In genomic region chr4:56008287-56008686, GRCm38 (mm10) we compare ENCODE assay signal across 25 mouse cellular contexts.
A peak's percentile ranks its signal among the peaks of the same experiment; 100 is the strongest.
DNase-seq lines count a peak whose midpoint lies in the region; ATAC-seq and TF ChIP-seq lines count a peak whose summit lies in the region.
"Had no signal": no experiment of that assay in that cellular context is flagged by ENCODE, and none has a peak within 500 bp of the region (broad histone marks: within the 10 kb centered on the region; RNA-seq: fewer than 3 reads in every experiment).

No protein-coding gene starts in this region.

- H3K9ac ChIP-seq in heart, embryonic 12.5 days, result no peak overlapping the region
- H3K9ac ChIP-seq in heart, embryonic 15.5 days, result no peak overlapping the region
- no peak overlapping the region for H3K9ac ChIP-seq in heart, postnatal 0 days (replicated peaks; ENCODE audit: low read depth, low read length)
- H3K9ac ChIP-seq in lung, embryonic 16.5 days (ENCODE audit: low read length), result no peak overlapping the region
- H3K9ac ChIP-seq: embryonic facial prominence, embryonic 12.5 days; forebrain, embryonic 13.5 days had no signal

- no peaks in the 10 kb centered on the region for H3K9me3 ChIP-seq in heart, embryonic 12.5 days (replicated peaks)
- H3K9me3 ChIP-seq in heart, embryonic 10.5 days, result no peaks in the 10 kb centered on the region
- H3K9me3 ChIP-seq in heart, embryonic 15.5 days (replicated peaks), result no peaks in the 10 kb centered on the region
- H3K9me3 ChIP-seq in heart, postnatal 0 days (replicated peaks; ENCODE audit: control insufficient read depth, low read length), result no peaks in the 10 kb centered on the region
- no peaks in the 10 kb centered on the region for H3K9me3 ChIP-seq in lung, embryonic 16.5 days (ENCODE audit: control insufficient read depth, low read length)
- H3K9me3 ChIP-seq: embryonic facial prominence, embryonic 10.5 days; embryonic facial prominence, embryonic 12.5 days; forebrain, embryonic 13.5 days had no signal

- H3K4me2 ChIP-seq in heart, embryonic 12.5 days, result no peak overlapping the region
- no peak overlapping the region for H3K4me2 ChIP-seq in heart, embryonic 15.5 days
- H3K4me2 ChIP-seq in heart, postnatal 0 days (ENCODE audit: low read depth, low read length), result no peak overlapping the region
- no peak overlapping the region for H3K4me2 ChIP-seq in lung, embryonic 16.5 days (ENCODE audit: low read depth, low read length)
- H3K4me2 ChIP-seq: embryonic facial prominence, embryonic 12.5 days; forebrain, embryonic 13.5 days had no signal

- H3K4me1 ChIP-seq in heart, embryonic 12.5 days (replicated peaks), result peaks cover 19% of the 10 kb centered on the region
- no peaks in the 10 kb centered on the region for H3K4me1 ChIP-seq in heart, embryonic 10.5 days
- H3K4me1 ChIP-seq in heart, embryonic 15.5 days (replicated peaks), result peaks cover 8% of the 10 kb centered on the region
- peaks cover 13% of the 10 kb centered on the region for H3K4me1 ChIP-seq in heart, postnatal 0 days (ENCODE audit: control insufficient read depth, insufficient read depth)
- H3K4me1 ChIP-seq in lung, embryonic 16.5 days (replicated peaks; ENCODE audit: control insufficient read depth, insufficient read depth, low read length), result no peaks in the 10 kb centered on the region
- H3K4me1 ChIP-seq: embryonic facial prominence, embryonic 10.5 days; embryonic facial prominence, embryonic 12.5 days; forebrain, embryonic 13.5 days had no signal

- ATAC-seq in heart, embryonic 12.5 days (ENCODE audit: insufficient number of reproducible peaks, low FRiP score), result 0 out of 2 replicates have a peak, but pooled peaks have one; percentile 53
- ATAC-seq in heart, embryonic 15.5 days (replicated peaks; ENCODE audit: insufficient number of reproducible peaks, insufficient read depth, low FRiP score, low read depth), result no peak; the same call in 1 of the 2 replicates
- peak; percentile 60 for ATAC-seq in heart, postnatal 0 days (ENCODE audit: insufficient read depth, low read depth)
- 0 out of 2 replicates have a peak, but pooled peaks have one; percentile 70 for ATAC-seq in lung, embryonic 16.5 days (ENCODE audit: low read depth)
- ATAC-seq: activated CD4-positive, CD25-positive, alpha-beta regulatory T cell, adult 4 months; CD4-positive, CD25-positive, alpha-beta regulatory T cell, adult 4 months; forebrain, embryonic 13.5 days; Patski had no signal

- no peak overlapping the region for H3K27ac ChIP-seq in heart, embryonic 12.5 days (ENCODE audit: poor library complexity, severe bottlenecking)
- no peak overlapping the region for H3K27ac ChIP-seq in heart, embryonic 10.5 days
- peak overlapping the region; percentile 25; the same call in 1 of the 2 replicates for H3K27ac ChIP-seq in heart, embryonic 15.5 days
- no peak overlapping the region for H3K27ac ChIP-seq in heart, postnatal 0 days (ENCODE audit: low read depth)
- no peak overlapping the region for H3K27ac ChIP-seq in lung, embryonic 16.5 days (ENCODE audit: low read length)
- H3K27ac ChIP-seq: embryonic facial prominence, embryonic 10.5 days; embryonic facial prominence, embryonic 12.5 days; forebrain, embryonic 13.5 days had no signal

- no peak overlapping the region for H3K4me3 ChIP-seq in heart, embryonic 12.5 days
- no peak overlapping the region for H3K4me3 ChIP-seq in heart, embryonic 10.5 days
- no peak overlapping the region for H3K4me3 ChIP-seq in heart, embryonic 15.5 days
- H3K4me3 ChIP-seq in heart, postnatal 0 days (ENCODE audit: low read depth, low read length), result no peak overlapping the region
- no peak overlapping the region for H3K4me3 ChIP-seq in lung, embryonic 16.5 days (ENCODE audit: low read length)
- H3K4me3 ChIP-seq: embryonic facial prominence, embryonic 10.5 days; embryonic facial prominence, embryonic 12.5 days; forebrain, embryonic 13.5 days had no signal

- DNase-seq in heart, embryonic 10.5 days (ENCODE audit: low spot score), result no peak
- no peak for DNase-seq in heart, postnatal 4 days
- DNase-seq in heart, postnatal 0 days (ENCODE audit: low spot score), result peak; percentile 60
- DNase-seq in heart, postnatal 36 days, result no peak
- DNase-seq in lung, postnatal 10 days, result no peak
- DNase-seq: adrenal gland, adult 8-10 months; adrenal gland, postnatal 14 days; adrenal gland, postnatal 36 days; B cell, adult 2 months; cerebellum, adult 11-12 months; cerebellum, adult 2 months; cerebellum, adult 9-10 months; cerebellum, postnatal 10 days; cerebellum, postnatal 25 days had no signal

- no peaks in the 10 kb centered on the region for H3K27me3 ChIP-seq in heart, embryonic 12.5 days (replicated peaks)
- H3K27me3 ChIP-seq in heart, embryonic 10.5 days (ENCODE audit: insufficient read depth, poor library complexity, severe bottlenecking), result no peaks in the 10 kb centered on the region
- H3K27me3 ChIP-seq in heart, embryonic 15.5 days, result no peaks in the 10 kb centered on the region
- H3K27me3 ChIP-seq in heart, postnatal 0 days (ENCODE audit: control insufficient read depth, insufficient read depth, low read length), result no peaks in the 10 kb centered on the region
- no peaks in the 10 kb centered on the region; the same call in 1 of the 2 replicates for H3K27me3 ChIP-seq in lung, embryonic 16.5 days (ENCODE audit: control insufficient read depth, insufficient read depth, low read depth, low read length)
- H3K27me3 ChIP-seq: CH12.LX; embryonic facial prominence, embryonic 12.5 days; forebrain, embryonic 13.5 days; Patski had no signal

- TF ChIP-seq CTCF in heart, postnatal 0 days (IDR thresholded peaks at IDR 0.05; ENCODE audit: low read depth), result no peak

- 7% methylated on average over 2 of the region's 2 CpGs for WGBS in heart, embryonic 12.5 days
- WGBS in heart, embryonic 10.5 days, result 17% methylated on average over 2 of the region's 2 CpGs
- 9% methylated on average over 2 of the region's 2 CpGs for WGBS in heart, embryonic 15.5 days
- WGBS in heart, postnatal 0 days, result 4% methylated on average over 2 of the region's 2 CpGs
- WGBS in lung, embryonic 16.5 days, result 23% methylated on average over 2 of the region's 2 CpGs

- TF ChIP-seq EP300 in heart, postnatal 0 days (IDR thresholded peaks at IDR 0.05; ENCODE audit: low read depth), result no peak

- no peaks in the 10 kb centered on the region for H3K36me3 ChIP-seq in heart, embryonic 12.5 days
- H3K36me3 ChIP-seq in heart, embryonic 10.5 days, result no peaks in the 10 kb centered on the region
- H3K36me3 ChIP-seq in heart, embryonic 15.5 days, result no peaks in the 10 kb centered on the region
- no peaks in the 10 kb centered on the region for H3K36me3 ChIP-seq in heart, postnatal 0 days (replicated peaks; ENCODE audit: control insufficient read depth, insufficient read depth, low read length)
- H3K36me3 ChIP-seq in lung, embryonic 16.5 days (ENCODE audit: control insufficient read depth, insufficient read depth, low read length), result no peaks in the 10 kb centered on the region
- H3K36me3 ChIP-seq: embryonic facial prominence, embryonic 10.5 days; embryonic facial prominence, embryonic 12.5 days; G1E had no signal

- intact Hi-C loops in heart, postnatal 36 days (cut with DNase I), result no loop called here
